Mouse (Mus musculus): ENCODE results near the gene Pik3c2a. TPM values are rescaled to one million over a fixed set of nuclear protein-coding genes. Genes with fewer than 3 reads are reported as not detected.

Gene Pik3c2a
- polyA plus RNA-seq, 1 experiment from 2014 or later = 3.9 TPM

GRCm38 (mm10) chr7:116327901-116328300, 115.3 kb downstream of the Pik3c2a start:
- peaks cover 37% of the 10 kb centered on the region for H3K36me3 ChIP-seq (replicated peaks)
- no peak overlapping the region for H3K27ac ChIP-seq (replicated peaks)
- H3K4me1 ChIP-seq (replicated peaks) = peaks cover 16% of the 10 kb centered on the region
- H3K4me3 ChIP-seq (replicated peaks) = no peak overlapping the region
- no peak overlapping the region for H3K9ac ChIP-seq
- ATAC-seq (ENCODE audit: insufficient read depth) = no peak
- no peak overlapping the region for H3K4me2 ChIP-seq
- H3K27me3 ChIP-seq = no peaks in the 10 kb centered on the region
- no peaks in the 10 kb centered on the region for H3K9me3 ChIP-seq (replicated peaks)
- WGBS (ENCODE audit: insufficient replicate concordance) = 39% methylated on average over 5 of the region's 5 CpGs

GRCm38 (mm10) chr7:116323331-116323964, 119.8 kb downstream of the Pik3c2a start:
- 34% methylated on average over 10 of the region's 10 CpGs for WGBS (ENCODE audit: insufficient replicate concordance)
- Histone ChIP-seq H3K27me3 (no peaks in the 10 kb centered on the region), H3K27ac (replicated peaks) (no peak overlapping the region), H3K4me2 (0 out of 2 replicates have a peak overlapping the region, but pooled peaks have one; percentile 29), H3K4me1 (replicated peaks) (no peaks in the 10 kb centered on the region; the same call in 1 of the 2 replicates), H3K9me3 (replicated peaks) (no peaks in the 10 kb centered on the region), H3K36me3 (replicated peaks) (no peaks in the 10 kb centered on the region), H3K9ac (no peak overlapping the region), H3K4me3 (replicated peaks) (no peak overlapping the region)
- no peak for ATAC-seq (ENCODE audit: insufficient read depth)

- Histone ChIP-seq H3K9ac (no peak overlapping the region), H3K27me3 (peaks cover 40% of the 10 kb centered on the region), H3K4me1 (replicated peaks) (peaks cover 27% of the 10 kb centered on the region), H3K27ac (replicated peaks) (no peak overlapping the region), H3K36me3 (replicated peaks) (no peaks in the 10 kb centered on the region), H3K4me2 (peak overlapping the region; percentile 92), H3K9me3 (replicated peaks) (no peaks in the 10 kb centered on the region), H3K4me3 (replicated peaks) (peak overlapping the region; percentile 23; the same call in 1 of the 2 replicates)
- WGBS (ENCODE audit: insufficient replicate concordance) = 18% methylated on average over 9 of the region's 9 CpGs
- ATAC-seq (ENCODE audit: insufficient read depth) = no peak
Measured at GRCm38 (mm10) chr7:116309456-116309855, 133.8 kb downstream of the Pik3c2a start.

- peak overlapping the region; percentile 66 for H3K4me3 ChIP-seq (replicated peaks)
- peak overlapping the region; percentile 40; the same call in 1 of the 2 replicates for H3K9ac ChIP-seq
- no peaks in the 10 kb centered on the region for H3K9me3 ChIP-seq (replicated peaks)
- H3K36me3 ChIP-seq (replicated peaks) = no peaks in the 10 kb centered on the region
- peaks cover 27% of the 10 kb centered on the region for H3K4me1 ChIP-seq (replicated peaks)
- H3K4me2 ChIP-seq = peak overlapping the region; percentile 92
- peaks cover 40% of the 10 kb centered on the region for H3K27me3 ChIP-seq
- WGBS (ENCODE audit: insufficient replicate concordance) = 2% methylated on average over 16 of the region's 16 CpGs
- ATAC-seq (ENCODE audit: insufficient read depth) = peak; percentile 9; the same call in 1 of the 2 replicates
- no peak overlapping the region for H3K27ac ChIP-seq (replicated peaks)
Measured at GRCm38 (mm10) chr7:116308632-116308991, 134.6 kb downstream of the Pik3c2a start.

GRCm38 (mm10) chr7:116307871-116308631, 135.2 kb downstream of the Pik3c2a start, which contains the start of gene Plekha7:
Gene Plekha7 (minus strand): TSS chr7:116308376.
- Histone ChIP-seq H3K9me3 (replicated peaks) (no peaks in the 10 kb centered on the region), H3K36me3 (replicated peaks) (no peaks in the 10 kb centered on the region), H3K9ac (peak within 1 kb of the TSS; percentile 40), H3K27ac (replicated peaks) (peak within 1 kb of the TSS; percentile 38; the same call in 1 of the 2 replicates), H3K27me3 (peaks cover 40% of the 10 kb centered on the region), H3K4me2 (peak within 1 kb of the TSS; percentile 92), H3K4me1 (replicated peaks) (peaks cover 27% of the 10 kb centered on the region), H3K4me3 (replicated peaks) (peak within 1 kb of the TSS; percentile 66)
- peak; percentile 58 for ATAC-seq (ENCODE audit: insufficient read depth)
- WGBS (ENCODE audit: insufficient replicate concordance) = under 1% methylated on average over 62 of the region's 65 CpGs

- H3K27ac ChIP-seq (replicated peaks) = peak overlapping the region; percentile 38; the same call in 1 of the 2 replicates
- WGBS (ENCODE audit: insufficient replicate concordance) = under 1% methylated on average over 62 of the region's 63 CpGs
- H3K9me3 ChIP-seq (replicated peaks) = no peaks in the 10 kb centered on the region
- peak overlapping the region; percentile 40 for H3K9ac ChIP-seq
- H3K27me3 ChIP-seq = peaks cover 40% of the 10 kb centered on the region
- no peaks in the 10 kb centered on the region for H3K36me3 ChIP-seq (replicated peaks)
- H3K4me2 ChIP-seq = peak overlapping the region; percentile 92
- peak; percentile 43 for ATAC-seq (ENCODE audit: insufficient read depth)
- peaks cover 27% of the 10 kb centered on the region for H3K4me1 ChIP-seq (replicated peaks)
- peak overlapping the region; percentile 66 for H3K4me3 ChIP-seq (replicated peaks)
Measured at GRCm38 (mm10) chr7:116307099-116307870, 136.0 kb downstream of the Pik3c2a start.

- 12% methylated on average over 5 of the region's 5 CpGs for WGBS (ENCODE audit: insufficient replicate concordance)
- H3K27ac ChIP-seq (replicated peaks) = no peak overlapping the region
- peak overlapping the region; percentile 66; the same call in 1 of the 2 replicates for H3K4me3 ChIP-seq (replicated peaks)
Measured at GRCm38 (mm10) chr7:116306601-116307000, 136.6 kb downstream of the Pik3c2a start.

GRCm38 (mm10) chr7:116301661-116302311, 141.5 kb downstream of the Pik3c2a start:
- 74% methylated on average over 5 of the region's 5 CpGs for WGBS (ENCODE audit: insufficient replicate concordance)
- Histone ChIP-seq H3K4me2 (no peak overlapping the region), H3K9ac (no peak overlapping the region), H3K4me3 (replicated peaks) (no peak overlapping the region), H3K27me3 (peaks cover 13% of the 10 kb centered on the region), H3K27ac (replicated peaks) (no peak overlapping the region), H3K9me3 (replicated peaks) (no peaks in the 10 kb centered on the region), H3K4me1 (replicated peaks) (peaks cover 7% of the 10 kb centered on the region; the same call in 1 of the 2 replicates), H3K36me3 (replicated peaks) (no peaks in the 10 kb centered on the region)
- ATAC-seq (ENCODE audit: insufficient read depth) = no peak

More at GRCm38 (mm10) chr7:116306601-116307000, 136.6 kb downstream of the Pik3c2a start:
- peak overlapping the region; percentile 92 for H3K4me2 ChIP-seq
- no peak overlapping the region for H3K9ac ChIP-seq
- peaks cover 40% of the 10 kb centered on the region for H3K27me3 ChIP-seq
- no peak for ATAC-seq (ENCODE audit: insufficient read depth)
- peaks cover 31% of the 10 kb centered on the region for H3K4me1 ChIP-seq (replicated peaks)
- H3K9me3 ChIP-seq (replicated peaks) = no peaks in the 10 kb centered on the region
- H3K36me3 ChIP-seq (replicated peaks) = no peaks in the 10 kb centered on the region

GRCm38 (mm10) chr7:116301144-116301543, 142.1 kb downstream of the Pik3c2a start:
- H3K4me3 ChIP-seq (replicated peaks) = no peak overlapping the region
- 43% methylated on average over 4 of the region's 4 CpGs for WGBS (ENCODE audit: insufficient replicate concordance)
- H3K9ac ChIP-seq = no peak overlapping the region
- ATAC-seq (ENCODE audit: insufficient read depth) = no peak
- peaks cover 7% of the 10 kb centered on the region; the same call in 1 of the 2 replicates for H3K4me1 ChIP-seq (replicated peaks)
- no peak overlapping the region for H3K27ac ChIP-seq (replicated peaks)
- H3K36me3 ChIP-seq (replicated peaks) = no peaks in the 10 kb centered on the region
- peaks cover 7% of the 10 kb centered on the region for H3K27me3 ChIP-seq
- no peak overlapping the region for H3K4me2 ChIP-seq
- H3K9me3 ChIP-seq (replicated peaks) = no peaks in the 10 kb centered on the region

GRCm38 (mm10) chr7:116298851-116299250, 144.4 kb downstream of the Pik3c2a start:
- 68% methylated on average over 2 of the region's 2 CpGs for WGBS (ENCODE audit: insufficient replicate concordance)
- no peaks in the 10 kb centered on the region for H3K9me3 ChIP-seq (replicated peaks)
- no peak overlapping the region for H3K27ac ChIP-seq (replicated peaks)
- ATAC-seq (ENCODE audit: insufficient read depth) = no peak
- no peaks in the 10 kb centered on the region for H3K36me3 ChIP-seq (replicated peaks)
- H3K9ac ChIP-seq = no peak overlapping the region
- no peak overlapping the region for H3K4me3 ChIP-seq (replicated peaks)
- no peak overlapping the region for H3K4me2 ChIP-seq
- H3K27me3 ChIP-seq = no peaks in the 10 kb centered on the region
- H3K4me1 ChIP-seq (replicated peaks) = peaks cover 22% of the 10 kb centered on the region
